Mouse (Mus musculus) lung, postnatal 10 days (tissue): ENCODE measurements around the gene Wdr83os.
"Not testable (repeated sequence)": the region's sequence is repeated elsewhere in the genome, so short reads cannot be mapped to it uniquely, and the experiment has no call there.

ENCODE experiments used
- DNase-seq: peaks from one replicate; pipeline ENCODE4 v3.0.0; 2021

The Wdr83os gene

DNA sequence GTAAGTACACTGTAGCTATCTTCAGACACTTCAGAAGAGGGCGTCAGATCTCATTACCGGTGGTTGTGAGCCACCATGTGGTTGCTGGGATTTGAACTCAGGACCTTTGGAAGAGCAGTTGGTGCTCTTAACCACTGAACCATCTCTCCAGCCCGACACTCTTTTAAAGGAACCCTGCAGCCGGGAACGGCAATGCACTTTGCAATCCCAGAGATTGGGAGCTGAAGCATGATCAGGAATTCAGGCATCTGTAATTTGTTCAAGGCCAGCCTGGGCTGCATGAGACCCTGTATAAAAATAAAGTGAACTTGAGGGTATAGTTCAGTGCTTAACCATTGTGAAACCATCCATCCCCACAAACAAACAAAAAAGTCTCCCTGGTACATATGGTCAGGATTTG, 39.7 kb downstream of the Wdr83os start:
- not testable (repeated sequence) for DNase-seq

DNA sequence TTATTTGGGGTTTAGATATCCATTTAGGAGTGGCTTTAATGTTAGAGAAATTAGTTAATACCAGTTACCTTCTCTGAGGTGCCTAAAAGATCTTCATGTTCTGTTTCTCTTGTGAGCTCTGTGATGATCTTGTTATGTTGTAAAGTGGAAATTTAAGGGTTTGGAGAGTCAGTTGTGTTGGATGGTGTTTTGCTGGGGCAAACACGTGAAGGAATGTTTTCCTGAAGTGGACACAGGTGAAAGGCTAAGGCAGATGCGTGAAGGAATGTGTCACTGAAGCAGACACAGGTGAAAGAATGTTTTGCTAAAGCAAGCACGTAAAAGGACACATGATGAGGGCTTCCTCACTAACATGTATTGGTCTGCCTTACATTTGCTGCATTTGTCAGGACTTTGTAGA, 42.5 kb downstream of the Wdr83os start, which contains the start of gene Zfp791:
TSS of gene Zfp791 (minus strand) at position 101 of the 400 bp plus-strand sequence.
- DNase-seq, result no peak

DNA sequence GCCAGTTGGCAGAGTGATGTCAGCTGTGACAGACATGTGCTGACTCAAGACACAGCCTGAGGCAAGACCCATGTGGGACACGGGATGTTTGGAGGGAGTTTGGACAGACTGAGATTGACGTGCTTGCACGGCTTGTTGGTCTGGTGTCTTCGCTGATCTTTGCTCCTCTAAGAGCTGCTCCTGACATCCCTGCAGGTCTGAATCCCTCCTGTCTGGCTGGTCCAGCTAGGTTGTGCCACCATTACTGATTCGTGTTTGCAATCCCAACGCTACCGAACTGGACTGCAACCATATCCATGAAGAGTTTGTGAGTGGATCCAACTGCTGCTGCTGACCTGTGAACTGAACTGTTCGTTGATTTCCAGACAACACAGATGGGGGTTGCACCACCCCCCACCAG, 43.2 kb downstream of the Wdr83os start:
- DNase-seq, result no peak
